Mouse (Mus musculus) urinary bladder, adult 2 months (tissue): Measurements from ENCODE around the gene Creb5. TPM values are rescaled to one million over a fixed set of nuclear protein-coding genes. Genes with fewer than 3 reads are reported as not detected.

Experiments
- DNase-seq: peaks from one replicate; pipeline ENCODE4 v3.0.0; 2022; ENCODE audit warnings: low spot score
- polyA plus RNA-seq: library from polyadenylated mRNA; depleted of rRNA; stranded (reverse); fragments of >200 nt; gene quantifications from 2 replicates; pipeline ENCODE4 v1.2.3, GENCODE M21; 2012

Gene Creb5
- polyA plus RNA-seq, 1 experiment, result 1.9 TPM

DNA sequence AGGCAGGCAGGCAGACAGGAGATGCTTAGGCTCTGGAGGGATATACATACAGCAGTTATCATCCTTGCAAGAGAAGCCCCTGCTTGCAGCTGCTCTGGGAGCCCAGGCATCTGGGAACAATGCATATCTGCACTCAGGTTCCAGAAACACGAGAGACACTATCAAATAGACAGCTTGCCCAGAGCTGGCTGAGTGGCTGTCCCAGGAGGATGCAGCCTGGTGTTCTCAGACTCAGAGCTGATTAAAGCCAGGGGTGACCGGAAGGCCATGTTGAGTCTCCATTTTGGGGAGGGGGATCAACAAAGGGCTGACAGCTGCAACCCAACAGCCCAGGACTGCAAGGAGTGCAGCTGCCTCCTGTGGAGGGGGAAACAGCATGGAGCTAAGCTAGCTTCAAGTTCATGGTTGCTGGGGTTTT is 258.4 kb downstream of the Creb5 start:
- DNase-seq, result no peak

DNA sequence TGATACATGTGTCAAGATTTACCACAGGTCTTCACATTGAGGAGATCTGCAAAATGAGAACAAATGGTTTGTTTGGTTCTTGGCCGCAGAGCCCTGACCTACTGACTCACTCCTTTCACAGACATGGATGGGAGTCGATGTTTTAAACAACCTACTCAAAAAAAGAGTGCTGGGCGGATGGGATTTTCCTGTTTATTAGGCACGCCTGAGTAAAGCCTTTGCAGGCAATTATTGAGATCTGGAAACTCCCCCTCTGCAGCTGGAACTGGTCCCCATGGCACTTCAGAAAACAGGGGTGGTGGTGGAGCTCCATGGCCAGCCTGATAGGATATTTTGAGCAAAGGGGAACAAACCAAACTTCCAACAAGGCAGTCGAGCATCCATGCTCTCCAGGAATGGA is 258.9 kb downstream of the Creb5 start:
- no peak for DNase-seq

DNA sequence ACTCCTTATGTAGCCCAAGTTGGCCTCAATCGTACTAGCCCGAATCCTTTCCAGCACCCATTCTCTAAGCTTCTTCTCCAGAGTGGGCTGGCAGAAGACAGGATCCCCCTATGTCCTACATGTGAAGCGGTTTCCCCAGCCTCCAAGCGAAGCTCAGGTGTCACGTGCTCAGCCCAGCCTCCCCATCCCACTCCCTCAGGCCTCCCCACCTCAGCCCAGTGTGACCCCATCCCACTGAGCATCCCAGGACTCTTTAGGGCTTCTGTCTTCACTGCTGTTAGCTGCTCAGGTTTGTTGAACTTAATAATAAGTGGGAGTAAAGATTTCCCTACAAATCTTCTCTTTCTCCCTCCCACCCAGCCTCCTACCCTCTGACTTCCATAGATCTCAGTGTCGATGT is 261.2 kb downstream of the Creb5 start:
- DNase-seq, result no peak

DNA sequence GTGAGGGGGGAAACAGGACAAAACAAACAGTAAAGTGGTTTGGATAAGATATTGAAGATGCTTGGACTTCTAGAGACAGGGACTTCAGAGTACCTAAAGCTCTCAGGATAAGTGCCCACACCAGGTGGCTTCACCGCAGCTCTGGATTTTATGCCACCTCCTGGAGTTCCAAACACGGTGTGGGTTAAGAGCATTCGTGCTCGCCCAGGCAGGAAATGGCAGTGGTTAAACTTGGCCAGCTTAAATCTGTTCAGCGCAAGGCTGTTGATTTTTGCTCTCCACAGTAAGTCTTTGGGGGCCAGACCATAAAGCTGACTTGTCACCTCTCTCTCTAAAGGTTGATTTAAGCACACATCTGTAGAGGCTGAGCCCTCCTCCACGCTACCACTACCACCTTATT is 262.3 kb downstream of the Creb5 start:
- DNase-seq, result no peak

DNA sequence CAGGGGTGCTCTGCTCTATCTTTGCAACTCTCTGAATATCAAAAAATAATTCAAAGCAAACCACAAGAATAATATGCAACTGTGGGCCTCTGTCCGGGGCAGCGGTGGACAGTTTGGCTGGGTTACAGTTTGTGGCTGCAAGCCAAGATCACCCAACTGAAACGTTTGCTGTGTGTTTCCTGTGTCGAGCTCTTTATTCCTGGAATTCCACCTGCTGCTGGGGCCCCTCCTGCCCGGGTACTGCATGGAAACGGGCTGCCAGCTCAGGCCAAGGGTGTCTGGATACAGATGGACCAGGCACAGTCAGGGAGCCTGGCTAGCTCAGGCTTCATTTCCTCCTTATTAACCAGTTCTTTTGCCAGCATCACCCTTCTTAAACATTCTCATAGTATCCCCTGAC is 269.0 kb downstream of the Creb5 start:
- no peak for DNase-seq

DNA sequence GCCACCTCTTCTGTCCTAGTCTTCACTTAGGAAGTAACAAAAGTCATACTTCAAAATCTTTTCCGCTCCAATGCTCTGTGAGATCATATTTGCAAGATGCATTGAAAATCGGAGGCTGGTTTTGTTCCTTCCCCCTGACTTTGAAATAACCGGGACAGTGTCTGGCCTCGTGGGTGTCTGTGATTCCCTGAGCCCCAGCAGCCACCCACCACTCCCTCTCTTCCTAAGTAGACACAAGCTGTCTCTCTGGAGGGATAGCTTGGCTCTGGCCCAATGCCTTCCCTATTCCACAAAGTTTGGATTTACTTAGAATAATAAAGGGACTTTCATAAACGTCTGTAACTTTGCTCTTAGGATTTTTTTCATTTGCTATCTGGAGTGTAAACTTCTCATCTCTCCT is 273.9 kb downstream of the Creb5 start:
- DNase-seq, result no peak

DNA sequence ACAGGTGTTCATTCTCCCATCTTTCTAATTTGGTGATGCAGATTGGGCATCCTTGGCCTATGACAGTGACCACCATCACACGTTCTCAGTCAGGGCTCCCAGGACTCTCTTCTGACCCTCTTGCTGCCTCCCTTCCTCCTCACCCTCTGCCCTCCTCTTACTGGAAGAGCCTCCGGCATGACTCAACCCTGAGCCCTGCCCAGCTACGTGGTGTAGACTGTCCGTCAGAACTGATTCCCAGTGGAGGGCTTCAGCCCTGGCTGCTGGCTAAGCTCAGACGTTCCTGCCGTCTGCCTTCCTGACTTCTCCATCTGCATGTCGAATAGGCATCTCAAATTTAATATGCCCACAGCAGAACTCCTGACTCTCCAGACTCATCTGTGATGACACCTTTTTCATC is 275.5 kb downstream of the Creb5 start:
- no peak for DNase-seq

DNA sequence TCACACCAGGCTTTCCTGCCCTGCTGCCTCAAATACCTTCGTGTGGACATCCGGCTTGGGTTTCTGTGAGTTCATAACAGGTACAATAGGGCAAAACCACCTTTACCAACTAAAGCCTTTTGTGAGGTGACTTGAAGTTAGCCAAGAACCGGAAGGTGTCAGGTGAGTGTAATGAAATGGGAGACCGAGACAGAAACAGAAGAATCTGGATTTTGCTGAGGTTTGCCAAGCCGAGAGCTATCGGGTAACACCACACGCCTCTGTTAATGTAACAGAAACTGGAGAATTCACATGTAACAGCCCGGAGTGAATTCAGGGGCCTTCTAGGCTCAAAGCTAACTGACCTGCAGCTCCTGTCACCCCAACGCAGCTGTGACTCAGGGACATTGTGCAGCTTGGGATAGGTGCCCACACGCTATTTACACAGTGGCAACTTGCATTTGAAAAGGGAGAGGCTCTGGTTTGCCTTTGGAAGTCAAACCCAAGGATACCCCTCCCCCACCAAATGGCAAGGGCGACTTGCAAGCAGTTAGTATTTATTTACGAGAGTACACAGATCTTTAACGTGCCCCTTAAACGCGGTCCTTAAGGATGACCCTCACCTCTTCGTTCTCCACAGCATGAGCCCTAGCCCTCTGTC is 276.6 kb downstream of the Creb5 start:
- DNase-seq, result no peak

DNA sequence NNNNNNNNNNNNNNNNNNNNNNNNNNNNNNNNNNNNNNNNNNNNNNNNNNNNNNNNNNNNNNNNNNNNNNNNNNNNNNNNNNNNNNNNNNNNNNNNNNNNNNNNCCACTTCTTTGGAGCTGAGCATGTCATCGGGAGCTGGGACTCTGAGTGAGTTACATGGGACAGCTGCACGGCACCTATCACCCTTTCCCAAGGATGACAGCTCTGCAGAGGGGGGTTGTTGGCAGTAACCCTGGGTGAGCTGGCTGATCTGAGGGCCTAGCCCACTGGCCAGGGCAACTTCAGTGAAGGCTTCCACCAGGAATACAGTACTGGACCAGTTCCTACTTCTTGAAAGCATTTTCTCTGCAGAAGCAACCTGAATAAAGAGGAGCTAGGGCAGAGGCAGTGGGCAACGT is 282.4 kb downstream of the Creb5 start:
- no peak for DNase-seq

DNA sequence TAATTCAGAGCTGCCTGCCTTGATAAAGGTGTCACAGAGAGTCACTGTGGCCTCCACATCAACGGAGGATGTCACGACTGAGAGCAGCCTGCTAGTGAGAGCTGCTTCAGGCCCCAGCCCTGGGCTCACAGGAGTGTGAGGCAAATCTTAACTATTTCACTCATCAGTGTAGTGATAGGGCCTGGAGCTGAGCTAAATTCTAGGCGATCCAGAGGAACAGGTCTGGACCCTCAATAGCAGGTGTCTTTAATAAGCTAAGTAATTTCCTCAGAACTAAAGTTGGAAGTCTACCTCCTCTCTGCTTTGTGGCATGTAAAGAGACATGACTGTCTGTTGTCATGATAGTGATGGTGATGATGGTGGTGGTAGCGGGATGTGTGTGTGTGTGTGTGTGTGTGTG is 283.8 kb downstream of the Creb5 start:
- no peak for DNase-seq

DNA sequence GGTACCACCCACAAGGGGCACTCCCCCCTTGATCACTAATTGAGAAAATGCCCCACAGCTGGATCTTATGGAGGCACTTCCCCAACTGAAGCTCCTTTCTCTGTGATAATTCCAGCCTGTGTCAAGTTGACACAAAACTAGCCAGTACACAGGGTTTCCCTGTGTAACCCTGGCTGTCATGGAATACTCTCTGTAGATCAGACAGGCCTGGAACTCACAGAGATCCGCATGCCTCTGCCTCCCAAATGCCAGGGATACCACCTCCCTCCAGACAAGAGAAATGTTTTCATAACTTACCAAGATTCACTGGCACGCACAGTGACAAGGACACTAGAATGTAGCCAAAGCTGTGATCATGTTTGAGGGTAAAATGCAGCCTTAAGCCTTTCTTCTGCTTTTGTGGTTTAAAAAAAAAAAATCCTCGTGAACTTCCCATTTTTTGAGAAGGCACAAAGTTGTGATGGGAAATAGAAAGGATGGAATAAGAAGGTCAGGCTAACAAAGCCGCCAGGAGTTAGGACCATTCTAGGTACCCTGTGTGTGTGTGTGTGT is 284.6 kb downstream of the Creb5 start:
- no peak for DNase-seq

DNA sequence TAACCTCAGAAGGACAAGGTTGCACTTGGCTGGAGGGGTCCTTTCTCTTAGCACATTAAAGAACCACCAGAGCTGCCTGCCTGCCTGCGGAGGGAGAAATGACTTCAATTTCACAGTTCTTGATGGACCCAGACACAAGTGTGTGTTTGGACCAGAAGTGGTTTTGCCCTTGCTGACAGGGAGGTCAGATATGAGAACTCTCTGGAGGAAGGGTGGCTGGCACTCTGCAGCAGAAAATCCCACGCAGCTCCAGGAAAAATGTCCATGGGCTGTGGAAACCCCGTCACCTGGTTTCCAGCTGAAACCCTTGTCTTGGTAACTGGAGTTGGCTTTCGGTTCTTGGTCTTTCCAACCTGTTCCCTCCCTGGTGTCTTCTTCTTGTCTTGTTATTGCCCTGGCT is 285.4 kb downstream of the Creb5 start:
- DNase-seq, result no peak

DNA sequence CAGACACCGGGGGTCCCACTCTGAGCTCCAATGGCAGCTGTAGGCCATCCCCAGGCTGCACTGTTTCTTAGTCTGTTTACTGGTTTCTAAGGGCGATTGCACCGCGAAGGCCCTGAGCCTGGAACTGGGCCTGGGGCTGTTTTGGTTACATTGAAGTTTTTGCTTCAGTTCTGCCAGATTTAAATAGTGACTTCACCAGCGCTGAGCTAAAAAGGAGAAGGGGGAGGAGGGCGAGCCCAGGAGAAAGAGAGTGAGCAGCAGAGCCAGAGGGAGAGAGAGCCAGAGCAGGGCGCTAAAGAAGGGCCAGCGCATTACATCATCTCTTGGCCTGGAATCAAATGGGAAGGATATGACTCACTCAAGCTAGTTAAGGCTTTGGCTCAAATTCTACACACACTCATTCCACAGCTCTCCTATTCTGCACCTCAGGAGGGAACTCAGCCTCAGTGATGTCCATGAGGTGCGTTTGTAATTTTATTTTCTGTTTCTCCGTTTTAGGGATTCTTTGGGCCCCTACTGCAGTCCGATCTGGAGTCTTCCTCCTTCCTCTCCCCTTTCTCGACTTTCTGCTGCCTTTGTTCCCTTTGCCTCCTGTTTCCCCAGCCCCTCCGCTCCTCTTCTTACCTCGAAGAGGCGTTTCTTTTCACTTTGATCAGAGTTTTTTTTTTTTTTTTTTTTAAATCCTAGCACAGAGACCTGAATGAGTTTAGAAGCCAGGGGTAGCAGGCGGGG is 286.1 kb downstream of the Creb5 start:
- peak; percentile 36 for DNase-seq

DNA sequence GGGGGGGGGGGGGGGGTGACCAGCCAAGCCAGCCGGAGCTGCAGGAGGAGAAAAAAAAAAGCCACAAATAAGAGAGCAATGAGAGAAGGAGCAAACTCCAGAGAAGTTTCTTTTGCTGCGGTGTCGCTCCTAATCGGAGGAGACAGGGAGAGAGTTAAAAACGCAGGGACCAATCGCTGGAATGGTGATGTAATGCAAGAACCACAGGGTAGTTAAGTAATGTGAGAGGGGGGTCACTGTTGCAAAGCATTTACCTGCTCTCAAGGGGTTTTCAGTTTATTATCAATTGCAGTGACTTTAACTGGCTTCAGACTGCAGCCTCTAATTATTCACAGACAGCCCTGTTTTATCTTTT is 286.6 kb downstream of the Creb5 start:
- DNase-seq, result no peak

DNA sequence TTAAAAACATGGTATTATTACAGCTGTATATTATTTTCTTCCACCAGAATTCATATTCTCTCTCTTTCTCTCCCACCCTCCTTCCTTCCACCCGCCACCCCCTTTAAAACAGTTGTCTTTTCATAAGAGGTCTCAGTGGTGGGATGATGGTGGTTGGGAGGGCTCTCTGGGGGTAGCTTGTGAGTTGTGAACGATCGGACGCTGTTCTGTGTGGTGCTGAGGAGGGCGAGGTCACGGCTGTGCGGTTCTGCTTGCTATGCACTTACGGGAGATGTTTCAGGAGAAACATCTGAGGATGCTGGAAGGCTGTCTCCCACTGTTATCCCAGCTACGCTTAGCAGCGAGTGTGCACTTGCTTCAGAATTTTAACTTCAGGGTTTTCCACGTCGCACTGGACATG is 287.0 kb downstream of the Creb5 start:
- DNase-seq, result no peak

DNA sequence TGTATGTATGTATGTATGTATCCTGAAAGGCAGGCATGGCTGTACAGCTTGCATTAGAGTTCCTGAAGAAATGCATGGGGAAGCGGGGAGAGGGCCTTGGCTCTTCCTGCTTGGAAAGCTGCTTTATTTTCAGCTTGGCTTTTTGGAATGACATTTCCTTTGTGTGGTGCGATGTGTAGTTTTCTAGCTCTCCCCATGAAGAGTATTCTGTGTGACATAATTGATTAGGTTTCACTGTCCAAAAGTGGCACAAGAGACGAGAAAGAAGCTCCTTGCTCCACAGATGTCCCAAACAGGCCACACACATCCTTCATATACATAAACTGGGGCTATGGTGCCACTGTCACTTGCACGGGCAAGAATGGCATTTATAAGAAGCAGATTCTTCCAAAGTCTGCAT is 288.1 kb downstream of the Creb5 start:
- no peak for DNase-seq

DNA sequence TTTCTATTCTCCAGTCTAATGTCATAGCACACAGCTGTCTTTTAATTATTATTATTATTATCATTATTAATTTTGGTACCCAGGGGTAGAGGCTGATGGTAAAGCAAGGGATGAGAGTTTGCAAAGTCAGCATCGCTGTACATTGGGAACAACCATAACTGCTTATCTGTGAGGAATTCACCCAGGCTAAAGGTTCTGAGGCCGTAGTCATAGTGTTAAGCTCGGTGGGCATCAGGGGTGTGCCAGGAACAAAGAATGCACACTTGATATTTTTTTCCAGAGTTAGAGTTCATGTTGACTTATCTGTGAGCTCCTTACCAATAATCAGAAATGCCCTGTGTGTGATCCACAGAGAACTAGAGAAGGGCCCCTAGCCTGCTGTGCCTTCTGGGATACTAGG is 288.8 kb downstream of the Creb5 start:
- DNase-seq, result no peak

DNA sequence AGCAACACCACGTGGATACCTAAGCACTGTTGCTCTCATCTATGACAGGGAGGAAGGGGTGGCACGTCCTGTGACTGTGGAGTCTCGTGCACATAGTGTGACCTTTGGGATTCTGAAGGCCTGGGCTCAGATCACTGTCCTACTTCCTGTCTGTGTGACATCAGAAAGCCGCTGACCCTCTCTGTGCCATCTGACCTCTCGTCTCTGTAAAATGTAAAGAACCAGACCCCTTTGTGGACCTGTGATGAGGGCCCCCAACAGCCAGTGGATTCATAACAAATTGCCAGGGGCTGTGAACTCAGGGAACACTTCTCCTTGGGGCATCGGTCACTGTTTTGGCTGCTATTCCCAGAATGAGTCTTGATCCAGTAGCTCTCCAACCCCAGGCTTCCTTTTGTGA is 289.8 kb downstream of the Creb5 start:
- DNase-seq, result no peak

DNA sequence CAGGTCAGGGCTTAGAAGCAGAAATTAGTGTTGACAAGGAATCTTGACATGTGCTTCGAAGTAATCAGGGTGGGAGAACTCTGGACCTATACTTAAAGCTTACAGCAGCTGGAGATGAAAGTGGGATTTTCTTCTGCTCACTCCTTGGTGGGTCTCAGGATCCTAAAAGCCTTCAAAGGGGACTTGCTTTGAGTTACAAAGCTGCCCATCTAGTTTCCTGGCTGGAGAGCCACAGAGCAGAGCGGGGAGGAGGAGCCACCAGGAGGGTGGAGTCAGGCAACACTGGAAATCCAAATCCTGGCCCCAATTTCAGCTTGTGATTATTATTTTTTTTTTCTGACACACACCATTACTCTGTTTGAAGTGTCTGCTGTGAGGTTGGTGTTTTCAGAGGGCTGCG is 290.7 kb downstream of the Creb5 start:
- no peak for DNase-seq

DNA sequence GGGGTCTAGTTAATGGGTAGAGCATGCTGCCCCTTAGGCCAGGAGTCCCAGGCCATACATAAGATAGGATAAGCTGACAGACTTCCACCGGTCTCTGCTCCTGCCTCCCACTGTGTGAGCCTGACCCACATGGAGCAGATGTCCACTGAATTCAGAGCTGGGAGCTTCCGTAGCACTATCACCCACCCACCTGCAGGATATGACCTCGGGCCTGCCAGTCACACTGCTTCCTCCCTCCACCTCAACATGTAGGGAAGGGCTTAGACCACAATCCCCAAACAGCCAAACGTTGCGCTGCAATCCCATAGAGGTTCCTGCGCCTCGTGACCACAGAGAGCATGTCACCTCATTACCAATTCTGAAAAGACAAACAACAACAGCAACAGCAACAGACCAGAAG is 293.3 kb downstream of the Creb5 start:
- DNase-seq, result no peak

DNA sequence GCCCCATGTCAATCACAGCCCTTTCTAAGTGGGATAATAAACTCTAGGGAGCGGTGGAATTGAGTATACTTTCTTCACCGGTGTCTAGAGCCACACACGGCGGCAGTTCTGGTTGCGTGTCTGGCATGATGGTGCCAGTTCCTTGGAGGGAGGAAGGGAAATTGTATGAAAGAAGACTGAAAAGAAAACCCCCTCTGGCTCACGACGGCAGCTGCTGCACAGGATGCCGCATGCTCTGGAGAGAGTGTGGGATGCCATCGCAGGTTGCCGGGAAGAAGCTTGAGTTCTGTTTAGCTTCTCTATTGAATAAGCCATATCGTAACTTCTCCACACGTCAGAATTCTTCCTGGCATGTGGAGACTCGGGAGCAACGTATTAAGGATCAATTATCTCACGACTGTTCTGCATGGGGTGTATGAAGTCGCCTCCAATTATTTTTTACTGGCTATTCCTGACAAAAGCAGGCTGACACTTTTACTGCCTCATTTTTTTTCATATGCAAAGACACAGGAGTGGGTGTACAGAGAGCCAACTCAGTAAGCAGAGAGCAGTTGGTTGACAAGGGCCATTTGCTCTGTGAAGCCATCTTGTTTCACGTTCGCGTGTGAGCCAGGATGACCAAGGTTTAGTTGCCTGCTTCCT is 296.3 kb downstream of the Creb5 start:
- no peak for DNase-seq

DNA sequence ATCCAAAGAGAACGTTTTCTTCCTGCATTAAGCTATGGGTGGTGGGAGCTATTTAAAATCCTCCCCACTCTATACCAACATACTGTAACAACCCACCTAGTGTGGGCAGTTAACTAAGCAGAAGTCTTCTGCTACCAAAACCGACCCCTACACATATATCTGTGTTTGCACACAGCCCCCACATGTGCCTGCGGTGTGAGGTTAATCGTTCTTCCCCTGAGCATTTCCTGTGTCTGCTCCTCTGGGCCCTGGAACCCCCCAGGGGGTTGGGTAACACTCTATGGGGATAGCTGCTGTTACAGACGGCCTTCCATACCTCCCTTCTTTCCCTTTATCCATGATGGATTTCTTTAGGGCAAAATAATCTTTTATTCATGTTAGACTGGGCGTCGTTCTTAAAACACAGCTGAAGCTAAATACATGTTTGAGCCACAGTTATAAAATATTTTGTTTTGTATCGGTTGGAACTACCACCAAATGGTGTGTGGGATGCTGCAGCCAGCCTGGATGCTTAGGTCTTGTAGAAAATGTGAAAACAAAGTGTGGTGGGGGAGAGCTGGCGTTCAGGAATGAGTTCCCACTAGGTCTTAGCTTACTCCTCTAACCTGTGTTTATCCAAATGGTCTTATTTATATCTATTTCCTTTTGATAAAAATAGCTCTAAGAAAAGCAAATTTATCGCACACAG is 297.8 kb downstream of the Creb5 start:
- no peak for DNase-seq

DNA sequence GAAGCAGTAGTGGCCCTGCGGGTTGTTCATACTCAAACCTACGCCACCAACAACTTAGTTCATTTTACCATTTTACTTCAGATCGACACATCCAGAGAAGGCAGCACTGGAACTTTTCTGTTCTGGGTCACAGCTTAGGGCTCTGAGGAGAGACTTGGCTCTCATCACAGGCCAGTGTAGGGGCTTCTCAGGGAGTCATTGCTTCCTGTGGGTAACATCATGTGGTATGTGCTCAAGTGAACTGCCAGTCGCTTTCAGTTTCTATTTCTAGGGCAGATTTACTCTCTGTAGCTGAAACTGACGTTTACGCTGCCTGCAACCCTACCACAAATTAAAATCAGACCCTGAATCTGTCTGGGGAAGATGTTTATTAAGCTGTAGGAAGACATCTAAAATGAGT is 302.7 kb downstream of the Creb5 start:
- no peak for DNase-seq
